Mouse (Mus musculus) right cerebral cortex, postnatal 25 days (tissue): ENCODE measurements around the gene 4930512M02Rik.
A peak's percentile ranks its signal among the peaks of the same experiment; 100 is the strongest.

ENCODE experiments used
- DNase-seq: peaks from one replicate; pipeline ENCODE4 v3.0.0; 2022

Gene 4930512M02Rik

GRCm38 (mm10) chr11:11564266-11565044 is 63.2 kb downstream of the 4930512M02Rik start:
- DNase-seq, result no peak

GRCm38 (mm10) chr11:11561118-11561517 is 66.5 kb downstream of the 4930512M02Rik start:
- DNase-seq, result no peak

- DNase-seq, result no peak
These were observed 68.4 kb downstream of the 4930512M02Rik start for GRCm38 (mm10) chr11:11559099-11559686.

GRCm38 (mm10) chr11:11558662-11559061 is 69.0 kb downstream of the 4930512M02Rik start:
- DNase-seq, result no peak

- peak; percentile 12 for DNase-seq
These were observed 70.3 kb downstream of the 4930512M02Rik start for GRCm38 (mm10) chr11:11557173-11557967.

GRCm38 (mm10) chr11:11556186-11556585 is 71.4 kb downstream of the 4930512M02Rik start:
- no peak for DNase-seq

GRCm38 (mm10) chr11:11555563-11555962 is 72.1 kb downstream of the 4930512M02Rik start:
- no peak for DNase-seq

- DNase-seq, result no peak
These were observed 79.9 kb downstream of the 4930512M02Rik start for GRCm38 (mm10) chr11:11547597-11548240.

- DNase-seq, result no peak
These were observed 80.6 kb downstream of the 4930512M02Rik start for GRCm38 (mm10) chr11:11546903-11547511.

GRCm38 (mm10) chr11:11545948-11546347 is 81.7 kb downstream of the 4930512M02Rik start:
- no peak for DNase-seq
